In the genomic region with DNA sequence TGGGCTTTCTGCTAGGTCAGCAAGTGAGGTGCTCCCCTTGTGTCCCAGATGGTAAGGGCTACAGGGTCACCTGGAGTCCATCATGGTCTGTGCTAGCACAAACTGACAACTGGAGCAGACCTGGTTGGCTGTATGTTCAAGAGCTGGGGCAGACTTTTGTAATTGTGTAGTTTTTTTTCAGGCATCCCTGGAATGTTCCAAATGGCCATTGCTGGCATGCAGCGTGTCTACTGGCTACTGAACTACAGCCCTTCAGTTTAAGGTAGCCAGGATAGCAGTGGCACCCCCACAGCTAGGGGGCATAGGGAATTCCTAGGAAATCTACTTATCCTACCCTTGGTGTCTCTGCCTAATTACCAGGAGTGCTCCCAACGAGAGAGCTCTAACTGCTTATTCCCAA, we compare ENCODE assay signal across 13 mouse cellular contexts.
"Had no signal": no experiment of that assay in that cellular context is flagged by ENCODE, and none has a peak within 500 bp of the region (broad histone marks: within the 10 kb centered on the region; RNA-seq: fewer than 3 reads in every experiment).

No protein-coding gene starts in this region.

- H3K9me3 ChIP-seq: hindbrain, embryonic 15.5 days; limb, embryonic 12.5 days; liver, embryonic 13.5 days; megakaryocyte, embryonic 14.5 days; midbrain, embryonic 12.5 days had no signal

- H3K4me1 ChIP-seq: limb, embryonic 12.5 days; liver, embryonic 13.5 days; midbrain, embryonic 12.5 days had no signal

- H3K9ac ChIP-seq: hindbrain, embryonic 15.5 days; limb, embryonic 12.5 days; liver, embryonic 13.5 days; liver, postnatal 0 days; midbrain, embryonic 12.5 days had no signal

- DNase-seq: liver; liver, embryonic 13.5 days; liver, postnatal 0 days; right cerebral cortex, adult 18-20 months; right cerebral cortex, postnatal 25 days; thymus, adult 18-20 months; thymus, postnatal 14 days had no signal

- H3K4me3 ChIP-seq: hindbrain, embryonic 15.5 days; layer of hippocampus, adult 2 months; limb, embryonic 12.5 days; liver, embryonic 13.5 days; megakaryocyte, embryonic 14.5 days; midbrain, embryonic 12.5 days had no signal

- H3K27me3 ChIP-seq: hindbrain, embryonic 15.5 days; limb, embryonic 12.5 days; liver, embryonic 13.5 days; megakaryocyte, embryonic 14.5 days; midbrain, embryonic 12.5 days had no signal

- H3K4me2 ChIP-seq: hindbrain, embryonic 15.5 days; limb, embryonic 12.5 days; liver, embryonic 13.5 days; midbrain, embryonic 12.5 days had no signal

- H3K27ac ChIP-seq: hindbrain, embryonic 15.5 days; limb, embryonic 12.5 days; liver, embryonic 13.5 days; macrophage; midbrain, embryonic 12.5 days had no signal
